Mouse (Mus musculus) megakaryocyte, embryonic 14.5 days (primary cell): Measurements from ENCODE around the gene Sephs2.

Experiments used
- FLI1 ChIP-seq: IDR thresholded peaks from 2 replicates; pipeline ENCODE4 v1.6.1; 2012; ENCODE audit warnings: low read length, inconsistent platforms, mixed read lengths
- GATA1 ChIP-seq: IDR thresholded peaks from 3 replicates; pipeline ENCODE4 v1.6.1; 2012; ENCODE audit warnings: mixed read lengths, low read length, inconsistent platforms, borderline replicate concordance

GRCm38 (mm10) chr7:127223106-127223505 lies 50.7 kb downstream of the Sephs2 start:
- TF ChIP-seq GATA1 (no peak), FLI1 (no peak)
